Mouse (Mus musculus): ENCODE measurements around the gene Mrps21.
A peak's percentile ranks its signal among the peaks of the same experiment; 100 is the strongest.

GRCm38 (mm10) chr3:95906860-95907259 is 35.5 kb upstream of the Mrps21 start:
- TF ChIP-seq CTCF (IDR thresholded peaks at IDR 0.05; ENCODE audit: low read depth, low read length): peak; percentile 95
- no peak for TF ChIP-seq EP300 (IDR thresholded peaks at IDR 0.05; ENCODE audit: insufficient read depth, low read depth, low read length)

Measured in ES-Bruce4 (cell line).